Mouse (Mus musculus): ENCODE data around the gene Selenbp1.

- TF ChIP-seq CTCF (IDR thresholded peaks at IDR 0.05; ENCODE audit: control insufficient read depth, insufficient read depth, insufficient read length) (no peak), USF1 (IDR thresholded peaks at IDR 0.05; ENCODE audit: low read depth) (no peak), MAX (IDR thresholded peaks at IDR 0.05) (no peak), MYOG (IDR thresholded peaks at IDR 0.05; ENCODE audit: control insufficient read depth, extremely low read depth, insufficient read length) (no peak), CEBPB (IDR thresholded peaks at IDR 0.05; ENCODE audit: low read depth) (no peak), FOSL1 (IDR thresholded peaks at IDR 0.05; ENCODE audit: insufficient read depth, low read length, poor library complexity, severe bottlenecking) (no peak)
Measured at GRCm38 (mm10) chr3:94973620-94974019, 40.8 kb downstream of the Selenbp1 start.

All from C2C12 (cell line).